Mouse (Mus musculus): Measurements from ENCODE around the gene Znrf4.
A peak's percentile ranks its signal among the peaks of the same experiment; 100 is the strongest.

DNA sequence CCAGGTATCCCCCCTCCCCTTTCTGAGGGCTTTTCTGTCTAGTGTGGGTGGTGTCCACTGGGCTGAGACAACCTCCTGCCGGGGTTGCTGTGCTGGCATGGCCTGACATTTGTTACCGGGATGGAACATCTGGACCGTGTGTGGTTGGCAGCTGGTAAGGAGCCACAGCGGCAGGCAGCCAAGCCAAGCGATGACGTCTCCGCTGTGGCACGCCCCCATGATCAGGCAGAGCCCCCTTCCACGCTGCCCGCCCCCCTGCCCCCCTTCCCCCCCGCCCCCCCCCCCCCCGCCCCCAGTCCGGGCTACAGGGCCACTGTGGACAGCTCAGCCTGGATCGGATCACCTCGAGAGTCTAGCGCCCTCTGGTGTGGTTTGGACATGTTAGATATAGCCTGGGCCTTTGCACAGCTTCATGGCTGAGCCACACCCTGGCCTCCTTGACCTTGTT, 24.8 kb downstream of the Znrf4 start:
- TF ChIP-seq CTCF (IDR thresholded peaks at IDR 0.05; ENCODE audit: control insufficient read depth, insufficient read depth, low read length) (peak; percentile 49), POLR2A (IDR thresholded peaks at IDR 0.05; ENCODE audit: borderline replicate concordance, control insufficient read depth, low read depth, low read length) (no peak)
